Mouse (Mus musculus) midbrain, postnatal 0 days (tissue): ENCODE data around the gene Cyp4v3. TPM values are rescaled to one million over a fixed set of nuclear protein-coding genes. Genes with fewer than 3 reads are reported as not detected.
"Not testable (repeated sequence)": the region's sequence is repeated elsewhere in the genome, so short reads cannot be mapped to it uniquely, and the experiment has no call there.

Experiments
- ATAC-seq: fragments of 200-750 bp; cut with Nextera tagmentation; 2 replicates; pipeline ENCODE4 v1.8.0; 2017; ENCODE audit warnings: moderate number of reproducible peaks, mild to moderate bottlenecking, moderate TSS enrichment, moderate library complexity; ENCODE audit not compliant: low FRiP score
- DNase-seq: peaks from one replicate; pipeline ENCODE4 v3.0.0-alpha.2; 2015; ENCODE audit warnings: low spot score
- H3K27ac ChIP-seq: fragments of 300-500 bp; sonication (generic); 2 replicates; pipeline ENCODE4 v1.5.1; 2014; ENCODE audit warnings: low read depth, mild to moderate bottlenecking, low read length, mixed read lengths
- H3K27me3 ChIP-seq: fragments of 300-500 bp; sonication (generic); 2 replicates; pipeline ENCODE4 v1.6.1; 2014; ENCODE audit warnings: low read length, control low read depth, mixed read lengths; ENCODE audit not compliant: insufficient read depth
- H3K36me3 ChIP-seq: fragments of 300-500 bp; sonication (generic); 2 replicates; pipeline ENCODE4 v1.6.1; 2014; ENCODE audit warnings: low read length, control low read depth, mixed read lengths; ENCODE audit not compliant: insufficient read depth
- H3K4me1 ChIP-seq: fragments of 300-500 bp; sonication (generic); 2 replicates; pipeline ENCODE4 v1.6.1; 2014; ENCODE audit warnings: mild to moderate bottlenecking, control low read depth, antibody characterized with exemption, low read length, mixed read lengths; ENCODE audit not compliant: insufficient read depth
- H3K4me2 ChIP-seq: fragments of 300-500 bp; sonication (generic); 2 replicates; pipeline ENCODE4 v1.6.1; 2014; ENCODE audit warnings: low read depth, mild to moderate bottlenecking, low read length, mixed read lengths; ENCODE audit not compliant: poor library complexity, severe bottlenecking
- H3K4me3 ChIP-seq: fragments of 300-500 bp; sonication (generic); 2 replicates; pipeline ENCODE4 v1.5.1; 2014; ENCODE audit warnings: low read depth, mild to moderate bottlenecking, low read length, moderate library complexity
- H3K9ac ChIP-seq: fragments of 300-500 bp; sonication (generic); replicated peaks from 2 replicates; pipeline ENCODE4 v1.6.1; 2014; ENCODE audit warnings: mild to moderate bottlenecking, low read length, moderate library complexity, mixed read lengths; ENCODE audit not compliant: poor library complexity, severe bottlenecking
- H3K9me3 ChIP-seq: fragments of 300-500 bp; sonication (generic); 2 replicates; pipeline ENCODE4 v1.6.1; 2016; ENCODE audit warnings: low read length, control low read depth
- CTCF ChIP-seq: IDR thresholded peaks from 2 replicates; pipeline ENCODE4 v1.5.1; 2016; ENCODE audit warnings: antibody characterized with exemption, mild to moderate bottlenecking
- WGBS: fragments of 180-500 bp; shearing (Covaris S2); extraction: QIAGEN DNeasy Blood & Tissue Kit; methylation state at CpG from one replicate; pipeline ENCODE4 v1.1.7; 2014; 5-methylcytosine and 5-hydroxymethylcytosine counted together
- polyA plus RNA-seq: library from polyadenylated mRNA; unstranded; fragments of >200 nt; fragmentation: Nextera tagmentation; extraction: Ambion mirVana; gene quantifications from 2 replicates; pipeline ENCODE4 v1.2.1, GENCODE M21; 2015
- total RNA-seq: library from RNA; depleted of rRNA; stranded (reverse); fragments of >200 nt; gene quantifications from 2 replicates; pipeline ENCODE4 v1.2.3, GENCODE M21; 2014

Gene Cyp4v3
- total and polyA plus RNA-seq, 2 experiments from 2014 or later, result 2.4 to 2.7 TPM

DNA sequence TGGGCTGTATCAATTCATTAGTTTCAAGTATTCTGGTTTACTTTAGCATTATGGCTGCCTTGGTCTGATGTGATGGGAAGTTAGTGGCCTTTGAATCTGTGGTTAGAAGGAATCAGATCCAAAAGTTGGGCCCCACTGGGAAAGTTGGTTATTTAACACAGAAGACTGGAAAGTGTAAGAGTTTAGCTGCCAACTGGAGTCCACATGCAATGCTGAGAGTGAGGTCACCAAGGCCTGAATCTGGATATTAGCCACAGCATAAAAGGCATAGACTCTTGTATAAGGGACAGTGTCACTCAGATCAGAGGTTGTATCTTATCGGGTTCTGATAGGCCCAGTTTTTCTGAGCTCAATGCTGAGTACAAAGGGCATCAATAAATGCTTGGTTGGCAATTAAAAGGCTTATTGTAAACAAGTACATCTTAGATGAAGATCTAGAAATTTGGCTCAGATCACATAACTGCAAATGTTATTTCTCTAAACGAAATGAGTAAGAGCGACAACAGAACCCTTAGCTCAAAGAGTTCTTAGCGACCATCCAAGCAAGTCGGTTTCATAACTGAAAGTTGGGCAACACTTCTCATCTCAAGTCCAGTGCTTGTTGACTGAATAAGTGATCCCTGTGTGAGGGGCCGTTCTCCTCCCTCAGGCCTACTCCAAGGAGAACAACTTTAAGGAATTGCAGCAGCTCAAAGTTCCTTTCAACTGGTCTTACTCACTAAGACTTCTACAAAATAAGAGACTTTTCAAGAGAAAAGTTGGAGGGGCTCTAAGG lies 3.6 kb downstream of the Cyp4v3 start:
- H3K4me3 ChIP-seq, result no peak overlapping the region
- no peak for TF ChIP-seq CTCF
- H3K27me3 ChIP-seq, result no peaks in the 10 kb centered on the region
- ATAC-seq (no peak), DNase-seq (no peak)
- WGBS, result 94% methylated on average over 6 of the region's 6 CpGs
- no peak overlapping the region for H3K9ac ChIP-seq
- no peak overlapping the region for H3K4me2 ChIP-seq
- no peak overlapping the region for H3K27ac ChIP-seq
- H3K36me3 ChIP-seq, result no peaks in the 10 kb centered on the region
- peaks cover 6% of the 10 kb centered on the region; the same call in 1 of the 2 replicates for H3K4me1 ChIP-seq
- H3K9me3 ChIP-seq, result no peaks in the 10 kb centered on the region

DNA sequence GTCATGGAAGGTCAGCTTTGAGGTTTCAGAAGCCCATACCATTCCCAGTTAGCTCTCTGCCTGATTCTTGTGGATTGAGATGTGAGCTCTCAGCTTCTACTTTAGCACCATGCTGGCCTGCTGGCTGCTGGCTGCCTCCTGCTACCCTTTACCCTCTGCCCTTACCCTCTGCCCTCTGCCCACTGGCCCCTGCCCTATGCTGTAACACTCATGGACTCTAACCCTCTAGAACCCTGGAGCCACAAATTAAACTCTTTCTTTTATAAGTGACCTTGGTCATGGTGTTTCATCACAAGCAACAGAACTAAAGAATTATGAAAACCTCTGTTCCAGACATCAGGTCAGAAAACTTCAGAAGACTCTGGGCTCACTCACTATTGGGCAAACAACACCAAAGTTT lies 5.9 kb downstream of the Cyp4v3 start:
- H3K4me3 ChIP-seq, H3K4me1 ChIP-seq, H3K36me3 ChIP-seq, ATAC-seq, H3K27ac ChIP-seq, H3K9me3 ChIP-seq, H3K27me3 ChIP-seq, DNase-seq, H3K9ac ChIP-seq, H3K4me2 ChIP-seq: not testable (repeated sequence)

DNA sequence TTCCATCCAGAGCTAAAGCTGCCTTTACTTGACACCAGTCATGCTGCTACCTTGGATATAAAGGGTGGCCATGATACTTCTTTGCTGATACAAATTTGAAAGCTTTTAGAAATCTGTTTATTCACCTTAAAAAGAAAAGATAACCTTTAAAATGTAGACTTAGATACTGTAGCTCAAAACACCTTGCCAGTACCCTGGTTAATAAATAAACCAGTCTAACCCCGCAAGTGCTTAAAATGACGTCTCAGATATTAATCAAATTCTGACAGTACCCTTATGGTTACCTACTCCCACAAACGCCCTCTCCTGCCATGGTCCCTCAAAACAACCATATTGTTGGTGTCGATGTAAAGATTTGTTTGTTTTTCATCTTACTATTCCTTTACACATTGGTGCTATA lies 8.9 kb downstream of the Cyp4v3 start:
- no peak overlapping the region for H3K9ac ChIP-seq
- no peaks in the 10 kb centered on the region for H3K36me3 ChIP-seq
- no peaks in the 10 kb centered on the region for H3K4me1 ChIP-seq
- ATAC-seq (no peak), DNase-seq (no peak)
- H3K4me2 ChIP-seq, result no peak overlapping the region
- 89% methylated on average over 4 of the region's 4 CpGs for WGBS
- no peak overlapping the region for H3K4me3 ChIP-seq
- no peaks in the 10 kb centered on the region for H3K27me3 ChIP-seq
- no peaks in the 10 kb centered on the region for H3K9me3 ChIP-seq
- H3K27ac ChIP-seq, result no peak overlapping the region
- no peak for TF ChIP-seq CTCF

DNA sequence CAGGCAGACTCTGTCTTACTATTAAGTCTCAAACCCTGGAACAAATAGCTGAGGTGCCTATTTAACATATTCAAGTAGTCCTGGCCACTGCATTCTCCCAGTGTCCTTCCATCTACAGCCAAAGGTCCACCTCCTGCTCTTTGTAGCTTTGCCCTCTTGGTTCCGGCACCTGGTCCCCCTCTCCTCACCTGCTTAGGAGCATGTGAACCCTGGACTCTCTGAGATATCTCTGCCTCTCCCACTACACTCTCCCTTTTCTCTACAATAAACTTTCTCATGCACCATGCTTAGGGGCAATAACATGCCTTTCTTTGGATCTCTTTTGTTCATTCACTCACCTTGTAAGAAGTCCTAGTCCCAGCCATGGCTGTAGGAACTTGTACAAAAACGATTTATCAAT lies 11.7 kb downstream of the Cyp4v3 start:
- H3K4me3 ChIP-seq, result no peak overlapping the region

DNA sequence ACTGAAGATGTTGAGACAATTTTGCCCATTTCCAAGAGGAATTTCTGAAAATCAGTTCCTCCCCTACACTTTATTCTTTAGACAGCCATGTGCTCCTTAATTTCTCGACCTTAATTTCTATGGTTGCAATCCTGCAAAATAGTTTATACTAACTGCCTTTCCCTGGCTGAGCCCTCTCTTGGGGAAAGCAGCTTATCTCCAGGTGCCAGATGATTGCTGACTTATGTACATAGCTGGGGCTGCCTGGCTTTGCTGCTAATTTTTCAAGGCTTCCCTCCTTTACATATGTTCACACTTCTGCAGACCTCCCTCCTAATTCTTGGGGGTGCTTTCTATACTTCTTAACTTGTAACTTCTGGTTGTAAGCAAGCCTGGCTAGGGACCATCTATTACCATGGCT lies 12.1 kb downstream of the Cyp4v3 start:
- no peak for ATAC-seq

More for the DNA sequence above, 11.7 kb downstream of the Cyp4v3 start:
- DNase-seq (no peak), ATAC-seq (no peak)
- WGBS, result 86% methylated on average over 2 of the region's 2 CpGs
- Histone ChIP-seq H3K4me2 (no peak overlapping the region), H3K36me3 (no peaks in the 10 kb centered on the region), H3K9me3 (no peaks in the 10 kb centered on the region), H3K9ac (no peak overlapping the region), H3K4me1 (no peaks in the 10 kb centered on the region), H3K27ac (no peak overlapping the region), H3K27me3 (no peaks in the 10 kb centered on the region)
- TF ChIP-seq CTCF, result no peak

DNA sequence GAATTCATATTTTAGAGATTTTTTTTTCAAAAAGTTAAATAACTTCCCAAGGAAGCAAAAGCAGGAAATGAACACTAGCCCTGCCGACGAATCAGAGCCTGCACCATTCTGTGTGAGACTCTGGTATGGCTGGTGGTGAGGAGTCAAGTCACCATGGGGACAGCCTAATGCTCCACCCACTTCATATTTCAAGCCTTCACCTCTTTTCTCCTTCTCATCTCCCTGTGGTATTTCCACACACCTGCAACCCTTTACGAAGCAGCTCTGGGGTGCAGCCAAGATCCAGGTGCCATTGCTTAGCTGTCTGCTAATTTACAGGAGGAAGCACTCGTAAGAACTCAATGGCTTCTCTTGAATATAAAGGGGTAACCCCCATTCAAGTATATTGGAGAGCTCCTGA lies 22.0 kb downstream of the Cyp4v3 start:
- no peak overlapping the region for H3K4me2 ChIP-seq
- 89% methylated on average over 4 of the region's 4 CpGs for WGBS
- no peak overlapping the region for H3K27ac ChIP-seq
- no peaks in the 10 kb centered on the region for H3K36me3 ChIP-seq
- no peak for ATAC-seq
- no peak overlapping the region for H3K9ac ChIP-seq
- no peaks in the 10 kb centered on the region for H3K9me3 ChIP-seq
- H3K4me1 ChIP-seq, result no peaks in the 10 kb centered on the region
- H3K27me3 ChIP-seq, result no peaks in the 10 kb centered on the region
- no peak for TF ChIP-seq CTCF
- H3K4me3 ChIP-seq, result no peak overlapping the region
- no peak for DNase-seq

More for the DNA sequence above, 12.1 kb downstream of the Cyp4v3 start:
- 66% methylated on average over 1 of the region's 1 CpGs for WGBS
- no peak for DNase-seq
- H3K27ac ChIP-seq, result no peak overlapping the region
- no peak overlapping the region for H3K4me3 ChIP-seq
- H3K4me2 ChIP-seq, result no peak overlapping the region
- H3K4me1 ChIP-seq, result no peaks in the 10 kb centered on the region
- TF ChIP-seq CTCF, result no peak
- H3K9ac ChIP-seq, result no peak overlapping the region
- H3K36me3 ChIP-seq, result no peaks in the 10 kb centered on the region
- H3K9me3 ChIP-seq, result no peaks in the 10 kb centered on the region
- no peaks in the 10 kb centered on the region for H3K27me3 ChIP-seq
